Mouse (Mus musculus) midbrain, embryonic 15.5 days (tissue): ENCODE measurements around the gene Gm6465. TPM values are rescaled to one million over a fixed set of nuclear protein-coding genes. Genes with fewer than 3 reads are reported as not detected.
"Not testable (repeated sequence)": the region's sequence is repeated elsewhere in the genome, so short reads cannot be mapped to it uniquely, and the experiment has no call there.

ENCODE experiments used
- ATAC-seq: fragments of 200-750 bp; cut with Nextera tagmentation; replicated peaks from 2 replicates; pipeline ENCODE4 v1.8.0; 2017; ENCODE audit warnings: moderate TSS enrichment
- H3K27ac ChIP-seq: fragments of 300-500 bp; sonication (generic); 2 replicates; pipeline ENCODE4 v1.5.1; 2015; ENCODE audit warnings: mild to moderate bottlenecking, inconsistent platforms
- H3K27me3 ChIP-seq: fragments of 300-500 bp; sonication (generic); replicated peaks from 2 replicates; pipeline ENCODE4 v1.6.1; 2015; ENCODE audit warnings: inconsistent platforms
- H3K36me3 ChIP-seq: fragments of 300-500 bp; sonication (generic); replicated peaks from 2 replicates; pipeline ENCODE4 v1.6.1; 2015; ENCODE audit warnings: inconsistent platforms
- H3K4me1 ChIP-seq: fragments of 300-500 bp; sonication (generic); 2 replicates; pipeline ENCODE4 v1.6.1; 2015; ENCODE audit warnings: inconsistent platforms
- H3K4me2 ChIP-seq: fragments of 300-500 bp; sonication (generic); 2 replicates; pipeline ENCODE4 v1.6.1; 2015; ENCODE audit warnings: inconsistent platforms, mild to moderate bottlenecking, moderate library complexity
- H3K4me3 ChIP-seq: fragments of 300-500 bp; sonication (generic); 2 replicates; pipeline ENCODE4 v1.5.1; 2015; ENCODE audit warnings: mild to moderate bottlenecking, inconsistent platforms
- H3K9ac ChIP-seq: fragments of 300-500 bp; sonication (generic); 2 replicates; pipeline ENCODE4 v1.6.1; 2015; ENCODE audit warnings: mild to moderate bottlenecking, inconsistent platforms
- H3K9me3 ChIP-seq: fragments of 300-500 bp; sonication (generic); 2 replicates; pipeline ENCODE4 v1.6.1; 2016; ENCODE audit warnings: inconsistent platforms
- WGBS: fragments of 180-500 bp; shearing (Covaris S2); methylation state at CpG from one replicate; pipeline ENCODE4 v1.1.7; 2015; ENCODE audit warnings: mixed read lengths; 5-methylcytosine and 5-hydroxymethylcytosine counted together
- polyA plus RNA-seq: library from polyadenylated mRNA; unstranded; fragments of >200 nt; fragmentation: Nextera tagmentation; extraction: Ambion mirVana; gene quantifications from 2 replicates; pipeline ENCODE4 v1.2.1, GENCODE M21; 2015

Gene Gm6465
- polyA plus RNA-seq: not detected in 2 replicates

- not testable (repeated sequence) for H3K9ac ChIP-seq, H3K4me2 ChIP-seq, ATAC-seq, H3K36me3 ChIP-seq, H3K27me3 ChIP-seq, H3K9me3 ChIP-seq, H3K27ac ChIP-seq, H3K4me1 ChIP-seq, H3K4me3 ChIP-seq
- 66% methylated on average over 2 of the region's 2 CpGs for WGBS
Measured at GRCm38 (mm10) chr5:11845239-11845638, at the start of gene Gm6465. TSS of gene Gm6465 (plus strand) at chr5:11845539.

GRCm38 (mm10) chr5:11845824-11846223 lies 485 bp downstream of the Gm6465 start:
- not testable (repeated sequence) for H3K27ac ChIP-seq, H3K4me1 ChIP-seq, H3K4me2 ChIP-seq, H3K4me3 ChIP-seq, H3K9me3 ChIP-seq, H3K9ac ChIP-seq, H3K36me3 ChIP-seq, ATAC-seq, H3K27me3 ChIP-seq
- 67% methylated on average over 1 of the region's 1 CpGs for WGBS

- not testable (repeated sequence) for H3K4me1 ChIP-seq, H3K4me3 ChIP-seq, H3K9me3 ChIP-seq, H3K27me3 ChIP-seq, H3K4me2 ChIP-seq, H3K9ac ChIP-seq, H3K36me3 ChIP-seq, H3K27ac ChIP-seq, ATAC-seq
Measured at GRCm38 (mm10) chr5:11857909-11858308, 12.6 kb downstream of the Gm6465 start.

Other genes starting within 250 kb of the Gm6465 start
- not detected in 2 replicates for gene Gm8922, start 163.6 kb upstream of the Gm6465 start, polyA plus RNA-seq
- gene Gm8926, start 75.0 kb upstream of the Gm6465 start, polyA plus RNA-seq: not detected in 2 replicates
- not detected in 2 replicates for gene 4933402N22Rik, start 72.5 kb downstream of the Gm6465 start, polyA plus RNA-seq